In the genomic region with DNA sequence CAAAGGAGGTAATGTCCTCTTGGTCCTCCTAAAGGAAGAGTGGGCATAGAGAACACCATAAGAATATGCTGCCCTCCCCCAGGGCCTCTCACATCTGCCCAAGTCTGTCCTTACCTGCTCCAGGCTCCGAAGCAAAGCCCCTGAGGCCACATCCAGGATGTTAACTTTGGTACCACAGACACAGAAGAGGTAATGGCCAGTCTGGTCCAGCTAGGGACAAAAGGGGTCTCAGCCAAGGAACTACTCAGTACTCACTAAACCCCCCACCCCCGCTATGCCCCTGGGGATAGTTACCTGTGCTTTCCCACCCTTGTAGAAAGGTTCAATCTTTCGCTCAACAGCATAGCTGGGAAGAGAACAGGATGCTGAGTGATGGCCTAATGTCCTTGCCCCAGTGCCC, we compare ENCODE assay signal across 19 mouse cellular contexts. TPM values are rescaled to one million over a fixed set of nuclear protein-coding genes. Genes with fewer than 3 reads are reported as not detected.
DNase-seq lines count a peak whose midpoint lies in the region; ATAC-seq and TF ChIP-seq lines count a peak whose summit lies in the region.
"Had no signal": no experiment of that assay in that cellular context is flagged by ENCODE, and none has a peak within 500 bp of the region (broad histone marks: within the 10 kb centered on the region; RNA-seq: fewer than 3 reads in every experiment).

No protein-coding gene starts in this region.

- TF ChIP-seq POLR2A in cerebellum, adult 2 months (IDR thresholded peaks at IDR 0.05; ENCODE audit: borderline replicate concordance, insufficient read depth, low read length): no peak

- H3K36me3 ChIP-seq in kidney, embryonic 15.5 days: peaks cover 48% of the 10 kb centered on the region
- peaks cover 40% of the 10 kb centered on the region for H3K36me3 ChIP-seq in C2C12 (ENCODE audit: control insufficient read depth, insufficient read depth)
- peaks cover 51% of the 10 kb centered on the region for H3K36me3 ChIP-seq in limb, embryonic 10.5 days

- peaks cover 25% of the 10 kb centered on the region for H3K79me2 ChIP-seq in C2C12 (ENCODE audit: control insufficient read depth, insufficient read depth)

- no peak for TF ChIP-seq CTCF in cerebellum, adult 2 months (IDR thresholded peaks at IDR 0.05; ENCODE audit: borderline replicate concordance, insufficient read depth, low read depth, low read length)
- TF ChIP-seq CTCF in C2C12 (IDR thresholded peaks at IDR 0.05; ENCODE audit: control insufficient read depth, insufficient read depth, insufficient read length): no peak

- H3K27ac ChIP-seq in cerebellum, adult 2 months (ENCODE audit: insufficient read depth, low read length): no peak overlapping the region
- H3K27ac ChIP-seq in kidney, embryonic 15.5 days: no peak overlapping the region
- H3K27ac ChIP-seq in limb, embryonic 10.5 days: no peak overlapping the region
- H3K27ac ChIP-seq: intestine, embryonic 15.5 days; midbrain, embryonic 15.5 days had no signal

- H3K9me3 ChIP-seq in kidney, embryonic 15.5 days (replicated peaks): no peaks in the 10 kb centered on the region
- H3K9me3 ChIP-seq in limb, embryonic 10.5 days (replicated peaks): no peaks in the 10 kb centered on the region
- H3K9me3 ChIP-seq: intestine, embryonic 15.5 days; midbrain, embryonic 15.5 days had no signal

- H3K27me3 ChIP-seq in cerebellum, adult 2 months (ENCODE audit: control insufficient read depth, insufficient read depth, low read length): no peaks in the 10 kb centered on the region
- no peaks in the 10 kb centered on the region for H3K27me3 ChIP-seq in kidney, embryonic 15.5 days
- no peaks in the 10 kb centered on the region for H3K27me3 ChIP-seq in C2C12 (ENCODE audit: control insufficient read depth, insufficient read depth, insufficient read length)
- no peaks in the 10 kb centered on the region for H3K27me3 ChIP-seq in limb, embryonic 10.5 days (ENCODE audit: low read depth, poor library complexity, severe bottlenecking)
- H3K27me3 ChIP-seq: intestine, embryonic 15.5 days; midbrain, embryonic 15.5 days had no signal

- peak; percentile 27 for DNase-seq in cerebellum, adult 9-11 months
- DNase-seq in cerebellum, adult 2 months: no peak
- DNase-seq in kidney, postnatal 36 days: no peak
- no peak for DNase-seq in limb, embryonic 10.5 days (ENCODE audit: low spot score)
- no peak for DNase-seq in adrenal gland, adult (ENCODE audit: inconsistent age in 2 of 2, low spot score in 1 of 2)
- DNase-seq in adrenal gland, adult 8-10 months: no peak
- DNase-seq: cerebellum, postnatal 14 days; gastrocnemius, postnatal 25 days; lung, postnatal 4 days; right cerebral cortex, postnatal 4 days; thymus, adult 18-20 months had no signal

- no peak overlapping the region for H3K4me2 ChIP-seq in kidney, embryonic 15.5 days

- no peak for ATAC-seq in kidney, embryonic 15.5 days (replicated peaks; ENCODE audit: low FRiP score)
- ATAC-seq: intestine, embryonic 15.5 days; midbrain, embryonic 15.5 days had no signal

- WGBS in cerebellum, adult 2 months: 96% methylated on average over 3 of the region's 3 CpGs
- 91% methylated on average over 3 of the region's 3 CpGs for WGBS in kidney, embryonic 15.5 days
- 94% methylated on average over 3 of the region's 3 CpGs for WGBS in limb, embryonic 10.5 days

- no peaks in the 10 kb centered on the region for H3K4me1 ChIP-seq in cerebellum, adult 2 months (ENCODE audit: control insufficient read depth, insufficient read depth, low read length)
- peaks cover 21% of the 10 kb centered on the region for H3K4me1 ChIP-seq in kidney, embryonic 15.5 days
- H3K4me1 ChIP-seq in limb, embryonic 10.5 days: peaks cover 18% of the 10 kb centered on the region

- no peak overlapping the region for H3K4me3 ChIP-seq in cerebellum, adult 2 months (replicated peaks; ENCODE audit: insufficient read depth, low read depth, low read length)
- H3K4me3 ChIP-seq in kidney, embryonic 15.5 days (replicated peaks): peak overlapping the region; percentile 92; the same call in 1 of the 2 replicates
- no peak overlapping the region for H3K4me3 ChIP-seq in C2C12 (ENCODE audit: insufficient read depth, poor library complexity, severe bottlenecking)
- H3K4me3 ChIP-seq in limb, embryonic 10.5 days: peak overlapping the region; percentile 77
- H3K4me3 ChIP-seq: intestine, embryonic 15.5 days had no signal

- no peak overlapping the region for H3K9ac ChIP-seq in kidney, embryonic 15.5 days
- H3K9ac ChIP-seq: intestine, embryonic 15.5 days; midbrain, embryonic 15.5 days had no signal

- H3ac ChIP-seq in C2C12 (ENCODE audit: control insufficient read depth, insufficient read length, low read depth): peak overlapping the region; percentile 53

- peaks cover 19% of the 10 kb centered on the region for H3K79me3 ChIP-seq in C2C12 (ENCODE audit: low read depth)

TF ChIP-seq in C2C12, 6 proteins besides CTCF, POLR2A, EP300 and RAD21:
- TF ChIP-seq MYOD1 (IDR thresholded peaks at IDR 0.05; ENCODE audit: control insufficient read depth, insufficient read length, low read depth) (no peak), CEBPB (IDR thresholded peaks at IDR 0.05; ENCODE audit: low read depth) (no peak), FOSL1 (IDR thresholded peaks at IDR 0.05; ENCODE audit: insufficient read depth, low read length, poor library complexity, severe bottlenecking) (no peak), MAX (IDR thresholded peaks at IDR 0.05) (no peak), USF1 (IDR thresholded peaks at IDR 0.05; ENCODE audit: low read depth) (no peak), MYOG (IDR thresholded peaks at IDR 0.05; ENCODE audit: control insufficient read depth, extremely low read depth, insufficient read length) (no peak)

RNA-seq across cellular contexts. Expression of a gene that starts 1.6 kb away (rescaled TPM):
- 60.6 and 62.4 TPM in 2 replicates for polyA plus RNA-seq in cerebellum, adult 2 months (2012; rRNA removed)
- polyA plus RNA-seq in kidney, embryonic 15.5 days (2015; fragmentation: Nextera tagmentation; extraction: Ambion mirVana): 85.0 and 94.5 TPM in 2 replicates
- polyA plus RNA-seq in C2C12 (2012; fragmentation: generic; extraction: Trizol): 83.8 TPM
- 165 and 183 TPM in 2 replicates for polyA plus RNA-seq in limb, embryonic 10.5 days (2016; fragmentation: Nextera tagmentation; extraction: Ambion mirVana)
- 10 to 100 TPM; 34.3 to 40.5 (median 38.2) TPM for total RNA-seq in adrenal gland, adult 8-10 months (2022)

RNA-seq across cellular contexts. Expression of a gene that starts 9.8 kb away (rescaled TPM):
- 7.3 and 7.4 TPM in 2 replicates for polyA plus RNA-seq in cerebellum, adult 2 months (2012; rRNA removed)
- polyA plus RNA-seq in kidney, embryonic 15.5 days (2015; fragmentation: Nextera tagmentation; extraction: Ambion mirVana): 1.5 and 3.4 TPM in 2 replicates
- polyA plus RNA-seq in C2C12 (2012; fragmentation: generic; extraction: Trizol): 0.34 TPM
- polyA plus RNA-seq in limb, embryonic 10.5 days (2016; fragmentation: Nextera tagmentation; extraction: Ambion mirVana): 0.59 and 2.3 TPM in 2 replicates
- total RNA-seq in adrenal gland, adult 8-10 months (2022): 10 to 100 TPM in 1 of 4 experiments, 1 to 10 TPM in 3; 2.8 to 14.8 (median 7.5) TPM

RNA-seq across cellular contexts. Expression of a gene that starts 9.9 kb away (rescaled TPM):
- polyA plus RNA-seq in cerebellum, adult 2 months (2012; rRNA removed): 26.7 and 30.9 TPM in 2 replicates
- 45.6 and 49.5 TPM in 2 replicates for polyA plus RNA-seq in kidney, embryonic 15.5 days (2015; fragmentation: Nextera tagmentation; extraction: Ambion mirVana)
- 62.8 TPM for polyA plus RNA-seq in C2C12 (2012; fragmentation: generic; extraction: Trizol)
- 52.9 and 61.2 TPM in 2 replicates for polyA plus RNA-seq in limb, embryonic 10.5 days (2016; fragmentation: Nextera tagmentation; extraction: Ambion mirVana)
- total RNA-seq in adrenal gland, adult 8-10 months (2022): 10 to 100 TPM; 31.7 to 35.6 (median 32.6) TPM

RNA-seq across cellular contexts. Expression of a gene that starts 12.0 kb away (rescaled TPM):
- polyA plus RNA-seq in cerebellum, adult 2 months (2012; rRNA removed): 0.18 and 0.57 TPM in 2 replicates
- polyA plus RNA-seq in kidney, embryonic 15.5 days (2015; fragmentation: Nextera tagmentation; extraction: Ambion mirVana): 0.18 TPM in 1 of 2 replicates, not detected in the other
- 1.8 TPM for polyA plus RNA-seq in C2C12 (2012; fragmentation: generic; extraction: Trizol)
- polyA plus RNA-seq in limb, embryonic 10.5 days (2016; fragmentation: Nextera tagmentation; extraction: Ambion mirVana): 0.21 and 0.38 TPM in 2 replicates
- total RNA-seq in adrenal gland, adult 8-10 months (2022): not detected
- total RNA-seq: gastrocnemius, postnatal 25 days; hematopoietic stem cell, adult 5-6 weeks had no signal
- polyA plus RNA-seq: embryonic facial prominence, embryonic 14.5 days; heart, embryonic 14.5 days; midbrain, embryonic 15.5 days; neural tube, embryonic 14.5 days had no signal

RNA-seq across cellular contexts. Expression of a gene that starts 12.1 kb away (rescaled TPM):
- polyA plus RNA-seq in cerebellum, adult 2 months (2012; rRNA removed): 577 and 621 TPM in 2 replicates
- polyA plus RNA-seq in kidney, embryonic 15.5 days (2015; fragmentation: Nextera tagmentation; extraction: Ambion mirVana): 1,520 and 1,607 TPM in 2 replicates
- 381 TPM for polyA plus RNA-seq in C2C12 (2012; fragmentation: generic; extraction: Trizol)
- 1,693 and 2,093 TPM in 2 replicates for polyA plus RNA-seq in limb, embryonic 10.5 days (2016; fragmentation: Nextera tagmentation; extraction: Ambion mirVana)
- total RNA-seq in adrenal gland, adult 8-10 months (2022): 100 to 1,000 TPM; 571 to 651 (median 615) TPM

Comparison
In these comparisons a context has a peak if more than half of its experiments do, and no peak if none do; other contexts are left out.
1. H3K4me3 ChIP-seq: peak in kidney, embryonic 15.5 days (single experiment) and limb, embryonic 10.5 days (single experiment); none in cerebellum, adult 2 months (single experiment) and C2C12 (single experiment).